Mouse (Mus musculus) heart, embryonic 16.5 days (tissue): ENCODE measurements around the gene Cacna1c. TPM values are rescaled to one million over a fixed set of nuclear protein-coding genes. Genes with fewer than 3 reads are reported as not detected.

Source experiments
- ATAC-seq: fragments of 200-750 bp; cut with Nextera tagmentation; replicated peaks from 2 replicates; pipeline ENCODE4 v1.8.0; 2017; ENCODE audit warnings: moderate number of reproducible peaks; ENCODE audit not compliant: insufficient read depth, low FRiP score; ENCODE audit errors: extremely low read depth
- H3K27ac ChIP-seq: fragments of 300-500 bp; sonication (generic); 2 replicates; pipeline ENCODE4 v1.5.1; 2014; ENCODE audit warnings: mild to moderate bottlenecking, low read length, control low read depth, moderate library complexity
- H3K27me3 ChIP-seq: fragments of 300-500 bp; sonication (generic); 2 replicates; pipeline ENCODE4 v1.6.1; 2014; ENCODE audit warnings: low read length, mixed read lengths; ENCODE audit not compliant: control insufficient read depth, insufficient read depth
- H3K36me3 ChIP-seq: fragments of 300-500 bp; sonication (generic); 2 replicates; pipeline ENCODE4 v1.6.1; 2014; ENCODE audit not compliant: control insufficient read depth, insufficient read depth
- H3K4me1 ChIP-seq: fragments of 300-500 bp; sonication (generic); 2 replicates; pipeline ENCODE4 v1.6.1; 2014; ENCODE audit warnings: low read length, mixed read lengths; ENCODE audit not compliant: control insufficient read depth, insufficient read depth
- H3K4me2 ChIP-seq: fragments of 300-500 bp; sonication (generic); 2 replicates; pipeline ENCODE4 v1.6.1; 2014; ENCODE audit warnings: low read depth, mild to moderate bottlenecking, control low read depth, low read length
- H3K4me3 ChIP-seq: fragments of 300-500 bp; sonication (generic); 2 replicates; pipeline ENCODE4 v1.5.1; 2014; ENCODE audit warnings: mild to moderate bottlenecking, control low read depth, low read length
- H3K9ac ChIP-seq: fragments of 300-500 bp; sonication (generic); 2 replicates; pipeline ENCODE4 v1.6.1; 2014; ENCODE audit warnings: low read length, control low read depth
- H3K9me3 ChIP-seq: fragments of 300-500 bp; sonication (generic); replicated peaks from 2 replicates; pipeline ENCODE4 v1.6.1; 2016; ENCODE audit warnings: low read length; ENCODE audit not compliant: control insufficient read depth
- WGBS: fragments of 180-500 bp; shearing (Covaris S2); extraction: QIAGEN DNeasy Blood & Tissue Kit; methylation state at CpG from one replicate; pipeline ENCODE4 v1.1.7; 2014; 5-methylcytosine and 5-hydroxymethylcytosine counted together
- polyA plus RNA-seq: library from polyadenylated mRNA; unstranded; fragments of >200 nt; fragmentation: Nextera tagmentation; extraction: Ambion mirVana; gene quantifications from 2 replicates; pipeline ENCODE4 v1.2.1, GENCODE M21; 2015

The Cacna1c gene
- polyA plus RNA-seq, 1 experiment from 2014 or later, result 66.2 TPM

- WGBS, result 28% methylated on average over 7 of the region's 7 CpGs
- Histone ChIP-seq H3K27me3 (no peaks in the 10 kb centered on the region), H3K4me2 (no peak overlapping the region), H3K36me3 (peaks cover 8% of the 10 kb centered on the region; the same call in 1 of the 2 replicates), H3K4me1 (peaks cover 34% of the 10 kb centered on the region), H3K4me3 (no peak overlapping the region), H3K27ac (no peak overlapping the region; the same call in 1 of the 2 replicates), H3K9me3 (no peaks in the 10 kb centered on the region), H3K9ac (no peak overlapping the region)
- peak; percentile 21; the same call in 1 of the 2 replicates for ATAC-seq
Observed at GRCm38 (mm10) chr6:118758290-118758907, 437.8 kb downstream of the Cacna1c start.

GRCm38 (mm10) chr6:118757533-118758289 is 438.5 kb downstream of the Cacna1c start:
- 48% methylated on average over 12 of the region's 12 CpGs for WGBS
- Histone ChIP-seq H3K27ac (0 out of 2 replicates have a peak overlapping the region, but pooled peaks have one; percentile 9), H3K4me1 (peaks cover 34% of the 10 kb centered on the region), H3K9me3 (no peaks in the 10 kb centered on the region), H3K4me3 (no peak overlapping the region), H3K4me2 (no peak overlapping the region), H3K27me3 (no peaks in the 10 kb centered on the region), H3K9ac (no peak overlapping the region), H3K36me3 (peaks cover 8% of the 10 kb centered on the region; the same call in 1 of the 2 replicates)
- no peak for ATAC-seq

DNA sequence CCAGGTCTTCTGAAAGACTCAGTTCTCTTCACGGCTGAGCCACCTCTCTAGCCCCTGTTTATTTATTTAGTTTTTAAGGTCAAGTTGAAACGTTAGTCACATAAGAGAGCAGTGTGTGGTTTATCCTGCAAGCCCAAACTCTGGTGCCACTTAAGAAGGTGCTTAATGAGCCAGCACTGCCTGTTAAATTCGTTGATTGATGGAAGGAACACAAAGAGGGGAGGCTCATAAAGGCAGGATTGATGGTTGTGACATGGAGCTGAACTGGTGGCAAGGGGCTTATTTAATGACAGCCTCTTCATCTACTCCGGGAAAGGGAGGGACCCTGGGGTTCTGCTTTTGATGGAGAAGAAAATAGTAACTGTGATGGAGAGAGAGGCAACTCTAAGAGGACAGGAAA is 439.7 kb downstream of the Cacna1c start:
- Histone ChIP-seq H3K4me2 (no peak overlapping the region), H3K9ac (no peak overlapping the region), H3K4me3 (no peak overlapping the region), H3K4me1 (peaks cover 34% of the 10 kb centered on the region), H3K27me3 (no peaks in the 10 kb centered on the region), H3K9me3 (no peaks in the 10 kb centered on the region), H3K27ac (no peak overlapping the region), H3K36me3 (peaks cover 11% of the 10 kb centered on the region; the same call in 1 of the 2 replicates)
- 68% methylated on average over 4 of the region's 4 CpGs for WGBS
- ATAC-seq, result no peak

GRCm38 (mm10) chr6:118755768-118756167 is 440.4 kb downstream of the Cacna1c start:
- H3K4me2 ChIP-seq, result no peak overlapping the region
- no peak for ATAC-seq
- no peak overlapping the region for H3K4me3 ChIP-seq
- peaks cover 34% of the 10 kb centered on the region for H3K4me1 ChIP-seq
- peaks cover 15% of the 10 kb centered on the region; the same call in 1 of the 2 replicates for H3K36me3 ChIP-seq
- no peak overlapping the region for H3K9ac ChIP-seq
- no peaks in the 10 kb centered on the region for H3K27me3 ChIP-seq
- no peaks in the 10 kb centered on the region for H3K9me3 ChIP-seq
- H3K27ac ChIP-seq, result no peak overlapping the region
- 95% methylated on average over 5 of the region's 5 CpGs for WGBS

- ATAC-seq, result no peak
- no peaks in the 10 kb centered on the region for H3K27me3 ChIP-seq
Observed at GRCm38 (mm10) chr6:118754439-118754838, 441.8 kb downstream of the Cacna1c start.

GRCm38 (mm10) chr6:118753787-118754186 is 442.4 kb downstream of the Cacna1c start:
- H3K9ac ChIP-seq, result no peak overlapping the region
- 89% methylated on average over 8 of the region's 8 CpGs for WGBS
- no peak overlapping the region for H3K4me3 ChIP-seq
- no peaks in the 10 kb centered on the region for H3K27me3 ChIP-seq
- H3K9me3 ChIP-seq, result no peaks in the 10 kb centered on the region
- peaks cover 19% of the 10 kb centered on the region; the same call in 1 of the 2 replicates for H3K36me3 ChIP-seq
- no peak overlapping the region for H3K4me2 ChIP-seq
- no peak overlapping the region for H3K27ac ChIP-seq
- H3K4me1 ChIP-seq, result peaks cover 28% of the 10 kb centered on the region
- ATAC-seq, result no peak

More at GRCm38 (mm10) chr6:118754439-118754838, 441.8 kb downstream of the Cacna1c start:
- no peak overlapping the region for H3K9ac ChIP-seq
- peak overlapping the region; percentile 27; the same call in 1 of the 2 replicates for H3K27ac ChIP-seq
- no peaks in the 10 kb centered on the region for H3K9me3 ChIP-seq
- WGBS, result 43% methylated on average over 3 of the region's 3 CpGs
- no peak overlapping the region for H3K4me3 ChIP-seq
- H3K36me3 ChIP-seq, result peaks cover 19% of the 10 kb centered on the region; the same call in 1 of the 2 replicates
- H3K4me1 ChIP-seq, result peaks cover 34% of the 10 kb centered on the region
- H3K4me2 ChIP-seq, result no peak overlapping the region

DNA sequence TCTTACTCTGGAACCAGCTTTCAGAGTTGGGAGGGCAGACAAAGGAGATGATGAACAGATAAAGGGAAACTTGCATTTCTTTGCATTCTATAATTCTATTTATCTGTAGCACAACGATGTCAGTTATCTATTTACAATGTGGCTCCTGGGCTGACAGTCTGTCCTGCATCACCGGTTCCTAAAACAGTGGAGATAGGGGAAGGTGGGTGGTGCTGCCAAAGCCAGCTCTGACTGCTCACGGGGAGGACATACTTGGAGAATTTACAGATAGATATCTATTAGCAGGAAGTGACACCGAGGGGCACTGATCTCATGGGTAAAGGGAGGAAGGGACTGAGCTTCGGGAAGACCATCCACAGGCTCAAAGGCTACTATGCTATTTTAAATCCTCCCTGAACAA is 443.2 kb downstream of the Cacna1c start:
- Histone ChIP-seq H3K27me3 (no peaks in the 10 kb centered on the region), H3K4me1 (peaks cover 21% of the 10 kb centered on the region), H3K4me2 (no peak overlapping the region), H3K4me3 (no peak overlapping the region), H3K9me3 (no peaks in the 10 kb centered on the region), H3K27ac (no peak overlapping the region), H3K9ac (no peak overlapping the region), H3K36me3 (peaks cover 19% of the 10 kb centered on the region; the same call in 1 of the 2 replicates)
- WGBS, result 36% methylated on average over 5 of the region's 5 CpGs
- no peak for ATAC-seq

DNA sequence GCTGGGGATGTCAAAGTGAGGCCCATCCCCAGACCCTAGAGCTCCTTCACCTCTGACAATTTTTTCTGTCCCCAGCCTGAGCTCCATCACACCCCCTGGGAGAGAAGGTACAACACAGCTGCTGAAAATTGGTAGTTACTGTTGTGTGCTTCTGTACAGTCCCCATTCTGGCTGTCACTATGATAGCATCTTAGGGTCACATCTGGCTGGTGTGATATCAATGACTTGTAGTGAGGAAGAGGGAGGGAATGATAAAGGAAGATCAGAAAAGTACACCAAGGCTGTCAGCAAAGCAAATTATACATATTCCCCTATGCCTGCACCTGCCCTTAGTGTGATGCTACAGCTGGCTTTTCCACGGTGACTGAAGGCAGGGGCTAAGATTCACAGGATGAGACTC is 446.9 kb downstream of the Cacna1c start:
- no peak overlapping the region for H3K4me2 ChIP-seq
- no peak for ATAC-seq

GRCm38 (mm10) chr6:118742701-118743100 is 453.5 kb downstream of the Cacna1c start:
- no peak overlapping the region for H3K9ac ChIP-seq
- no peak overlapping the region for H3K4me2 ChIP-seq
- no peak overlapping the region for H3K4me3 ChIP-seq
- no peaks in the 10 kb centered on the region for H3K9me3 ChIP-seq
- ATAC-seq, result no peak
- 80% methylated on average over 6 of the region's 6 CpGs for WGBS
- H3K4me1 ChIP-seq, result peaks cover 4% of the 10 kb centered on the region
- no peak overlapping the region for H3K27ac ChIP-seq
- H3K27me3 ChIP-seq, result no peaks in the 10 kb centered on the region
- H3K36me3 ChIP-seq, result peaks cover 12% of the 10 kb centered on the region

More for the DNA sequence above, 446.9 kb downstream of the Cacna1c start:
- no peaks in the 10 kb centered on the region for H3K27me3 ChIP-seq
- H3K4me1 ChIP-seq, result peaks cover 5% of the 10 kb centered on the region; the same call in 1 of the 2 replicates
- H3K9ac ChIP-seq, result no peak overlapping the region
- no peak overlapping the region for H3K4me3 ChIP-seq
- H3K9me3 ChIP-seq, result no peaks in the 10 kb centered on the region
- peaks cover 14% of the 10 kb centered on the region for H3K36me3 ChIP-seq
- no peak overlapping the region for H3K27ac ChIP-seq
- WGBS, result 83% methylated on average over 1 of the region's 1 CpGs
